Mouse (Mus musculus): ENCODE data around the gene Gm17469.
"Not testable (repeated sequence)": the region's sequence is repeated elsewhere in the genome, so short reads cannot be mapped to it uniquely, and the experiment has no call there.

The Gm17469 gene

DNA sequence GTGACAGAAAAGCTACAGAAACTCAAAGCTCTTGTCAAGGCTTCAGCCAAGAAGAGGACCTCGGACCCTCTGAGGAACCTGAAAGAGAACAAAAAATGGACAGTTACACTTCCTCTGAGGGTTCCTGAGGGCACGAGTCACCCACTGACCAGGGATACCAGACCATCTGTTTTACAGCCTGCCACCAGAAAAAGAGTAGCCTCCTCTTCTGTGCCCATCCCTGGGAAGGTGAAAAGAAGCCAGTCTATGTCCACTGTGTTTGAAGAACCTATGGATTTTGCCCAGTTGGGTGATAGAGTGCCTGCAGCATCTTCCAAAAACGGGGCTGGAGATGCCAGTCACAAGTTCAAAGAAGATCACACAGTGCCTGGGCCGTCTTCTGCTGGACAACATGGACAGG, at the start of gene Gm17469:
TSS of gene Gm17469 (plus strand) at position 301 of the 400 bp plus-strand sequence.
- DNase-seq = not testable (repeated sequence)

Measured in kidney, postnatal 10 days (tissue).